Mouse (Mus musculus): ENCODE results near the gene Cfap99. TPM values are rescaled to one million over a fixed set of nuclear protein-coding genes. Genes with fewer than 3 reads are reported as not detected.

The Cfap99 gene
- polyA plus RNA-seq, 1 experiment from 2014 or later = 0.09 TPM

GRCm38 (mm10) chr5:34279214-34279613, 9.2 kb upstream of the Cfap99 start:
- H3K9me3 ChIP-seq (ENCODE audit: control insufficient read depth, low read length) = no peaks in the 10 kb centered on the region
- H3K4me2 ChIP-seq (ENCODE audit: low read length) = no peak overlapping the region
- no peak overlapping the region for H3K4me3 ChIP-seq (ENCODE audit: control insufficient read depth in 1 of 2, insufficient read depth in 1 of 2, low read depth in 1 of 2, low read length in 2 of 2)
- peaks cover 4 to 19% of the 10 kb centered on the region in 2 experiments for H3K4me1 ChIP-seq (ENCODE audit: control insufficient read depth in 2 of 2, insufficient read depth in 2 of 2, low read length in 2 of 2)
- no peak for ATAC-seq (ENCODE audit: insufficient number of reproducible peaks, insufficient read depth, low FRiP score, low read depth)
- WGBS = 77% methylated on average over 9 of the region's 9 CpGs
- H3K9ac ChIP-seq (ENCODE audit: low read length) = no peak overlapping the region
- no peaks in the 10 kb centered on the region for H3K27me3 ChIP-seq (ENCODE audit: control insufficient read depth, insufficient read depth, low read length)
- H3K27ac ChIP-seq (replicated peaks in 1 of 2; ENCODE audit: control insufficient read depth in 1 of 2, insufficient read depth in 1 of 2, low read depth in 2 of 2, low read length in 2 of 2) = no peak overlapping the region
- H3K36me3 ChIP-seq (ENCODE audit: control insufficient read depth, insufficient read depth, low read length) = no peaks in the 10 kb centered on the region

- no peak overlapping the region for H3K27ac ChIP-seq (replicated peaks in 1 of 2; ENCODE audit: control insufficient read depth in 1 of 2, insufficient read depth in 1 of 2, low read depth in 2 of 2, low read length in 2 of 2)
- peaks cover 7% of the 10 kb centered on the region; the same call in 1 of the 2 replicates for H3K27me3 ChIP-seq (ENCODE audit: control insufficient read depth, insufficient read depth, low read length)
- no peak for ATAC-seq (ENCODE audit: insufficient number of reproducible peaks, insufficient read depth, low FRiP score, low read depth)
- H3K36me3 ChIP-seq (ENCODE audit: control insufficient read depth, insufficient read depth, low read length) = no peaks in the 10 kb centered on the region
- H3K4me1 ChIP-seq (ENCODE audit: control insufficient read depth in 2 of 2, insufficient read depth in 2 of 2, low read length in 2 of 2) = peaks cover 4 to 17% of the 10 kb centered on the region in 2 experiments
- H3K9ac ChIP-seq (ENCODE audit: low read length) = no peak overlapping the region
- WGBS = 21% methylated on average over 7 of the region's 7 CpGs
- no peaks in the 10 kb centered on the region for H3K9me3 ChIP-seq (ENCODE audit: control insufficient read depth, low read length)
- no peak overlapping the region for H3K4me3 ChIP-seq (ENCODE audit: control insufficient read depth in 1 of 2, insufficient read depth in 1 of 2, low read depth in 1 of 2, low read length in 2 of 2)
- H3K4me2 ChIP-seq (ENCODE audit: low read length) = peak overlapping the region; percentile 31; the same call in 1 of the 2 replicates
Observed at GRCm38 (mm10) chr5:34280976-34281375, 7.4 kb upstream of the Cfap99 start.

GRCm38 (mm10) chr5:34283355-34283754, 5.0 kb upstream of the Cfap99 start:
- Histone ChIP-seq H3K36me3 (ENCODE audit: control insufficient read depth, insufficient read depth, low read length) (no peaks in the 10 kb centered on the region), H3K27me3 (ENCODE audit: control insufficient read depth, insufficient read depth, low read length) (peaks cover 31% of the 10 kb centered on the region), H3K4me2 (ENCODE audit: low read length) (no peak overlapping the region), H3K4me1 (ENCODE audit: control insufficient read depth in 2 of 2, insufficient read depth in 2 of 2, low read length in 2 of 2) (peaks cover 12 to 23% of the 10 kb centered on the region in 2 experiments), H3K9me3 (ENCODE audit: control insufficient read depth, low read length) (no peaks in the 10 kb centered on the region), H3K4me3 (ENCODE audit: control insufficient read depth in 1 of 2, insufficient read depth in 1 of 2, low read depth in 1 of 2, low read length in 2 of 2) (no peak overlapping the region), H3K27ac (replicated peaks in 1 of 2; ENCODE audit: control insufficient read depth in 1 of 2, insufficient read depth in 1 of 2, low read depth in 2 of 2, low read length in 2 of 2) (no peak overlapping the region), H3K9ac (ENCODE audit: low read length) (no peak overlapping the region)
- ATAC-seq (ENCODE audit: insufficient number of reproducible peaks, insufficient read depth, low FRiP score, low read depth) = no peak
- 83% methylated on average over 5 of the region's 5 CpGs for WGBS

- Histone ChIP-seq H3K9ac (ENCODE audit: low read length) (no peak overlapping the region), H3K9me3 (ENCODE audit: control insufficient read depth, low read length) (no peaks in the 10 kb centered on the region), H3K27me3 (ENCODE audit: control insufficient read depth, insufficient read depth, low read length) (peaks cover 39% of the 10 kb centered on the region), H3K36me3 (ENCODE audit: control insufficient read depth, insufficient read depth, low read length) (no peaks in the 10 kb centered on the region), H3K4me3 (ENCODE audit: control insufficient read depth in 1 of 2, insufficient read depth in 1 of 2, low read depth in 1 of 2, low read length in 2 of 2) (no peak overlapping the region), H3K27ac (replicated peaks in 1 of 2; ENCODE audit: control insufficient read depth in 1 of 2, insufficient read depth in 1 of 2, low read depth in 2 of 2, low read length in 2 of 2) (no peak overlapping the region), H3K4me2 (ENCODE audit: low read length) (no peak overlapping the region), H3K4me1 (ENCODE audit: control insufficient read depth in 2 of 2, insufficient read depth in 2 of 2, low read length in 2 of 2) (peaks cover 10 to 20% of the 10 kb centered on the region in 2 experiments)
- ATAC-seq (ENCODE audit: insufficient number of reproducible peaks, insufficient read depth, low FRiP score, low read depth) = no peak
- WGBS = 57% methylated on average over 3 of the region's 3 CpGs
Observed at GRCm38 (mm10) chr5:34284156-34284750, 4.1 kb upstream of the Cfap99 start.

GRCm38 (mm10) chr5:34285285-34285684, 3.1 kb upstream of the Cfap99 start:
- Histone ChIP-seq H3K36me3 (ENCODE audit: control insufficient read depth, insufficient read depth, low read length) (no peaks in the 10 kb centered on the region), H3K27ac (replicated peaks in 1 of 2; ENCODE audit: control insufficient read depth in 1 of 2, insufficient read depth in 1 of 2, low read depth in 2 of 2, low read length in 2 of 2) (no peak overlapping the region), H3K9me3 (ENCODE audit: control insufficient read depth, low read length) (no peaks in the 10 kb centered on the region), H3K4me1 (ENCODE audit: control insufficient read depth in 2 of 2, insufficient read depth in 2 of 2, low read length in 2 of 2) (peaks cover 10 to 20% of the 10 kb centered on the region in 2 experiments), H3K27me3 (ENCODE audit: control insufficient read depth, insufficient read depth, low read length) (peaks cover 49% of the 10 kb centered on the region), H3K4me3 (ENCODE audit: control insufficient read depth in 1 of 2, insufficient read depth in 1 of 2, low read depth in 1 of 2, low read length in 2 of 2) (no peak overlapping the region), H3K9ac (ENCODE audit: low read length) (no peak overlapping the region), H3K4me2 (ENCODE audit: low read length) (no peak overlapping the region)
- WGBS = 83% methylated on average over 2 of the region's 2 CpGs
- ATAC-seq (ENCODE audit: insufficient number of reproducible peaks, insufficient read depth, low FRiP score, low read depth) = no peak

GRCm38 (mm10) chr5:34286516-34286915, 1.9 kb upstream of the Cfap99 start:
- 6% methylated on average over 11 of the region's 11 CpGs for WGBS
- peaks cover 58% of the 10 kb centered on the region for H3K27me3 ChIP-seq (ENCODE audit: control insufficient read depth, insufficient read depth, low read length)

GRCm38 (mm10) chr5:34287001-34287837, 1.2 kb upstream of the Cfap99 start:
- H3K27me3 ChIP-seq (ENCODE audit: control insufficient read depth, insufficient read depth, low read length) = peaks cover 59% of the 10 kb centered on the region
- no peak overlapping the region for H3K27ac ChIP-seq (replicated peaks in 1 of 2; ENCODE audit: control insufficient read depth in 1 of 2, insufficient read depth in 1 of 2, low read depth in 2 of 2, low read length in 2 of 2)
- no peaks in the 10 kb centered on the region for H3K36me3 ChIP-seq (ENCODE audit: control insufficient read depth, insufficient read depth, low read length)
- no peak for ATAC-seq (ENCODE audit: insufficient number of reproducible peaks, insufficient read depth, low FRiP score, low read depth)
- peak overlapping the region; percentile 54 to 63 for H3K4me3 ChIP-seq (ENCODE audit: control insufficient read depth in 1 of 2, insufficient read depth in 1 of 2, low read depth in 1 of 2, low read length in 2 of 2)
- no peaks in the 10 kb centered on the region for H3K9me3 ChIP-seq (ENCODE audit: control insufficient read depth, low read length)
- peaks cover 8 to 9% of the 10 kb centered on the region in 2 experiments for H3K4me1 ChIP-seq (ENCODE audit: control insufficient read depth in 2 of 2, insufficient read depth in 2 of 2, low read length in 2 of 2)
- H3K9ac ChIP-seq (ENCODE audit: low read length) = 0 out of 2 replicates have a peak overlapping the region, but pooled peaks have one; percentile 57
- H3K4me2 ChIP-seq (ENCODE audit: low read length) = peak overlapping the region; percentile 98
- WGBS = under 1% methylated on average over 54 of the region's 54 CpGs

More at GRCm38 (mm10) chr5:34286516-34286915, 1.9 kb upstream of the Cfap99 start:
- peak overlapping the region; percentile 98 for H3K4me2 ChIP-seq (ENCODE audit: low read length)
- no peak overlapping the region for H3K9ac ChIP-seq (ENCODE audit: low read length)
- H3K27ac ChIP-seq (replicated peaks in 1 of 2; ENCODE audit: control insufficient read depth in 1 of 2, insufficient read depth in 1 of 2, low read depth in 2 of 2, low read length in 2 of 2) = no peak overlapping the region
- H3K9me3 ChIP-seq (ENCODE audit: control insufficient read depth, low read length) = no peaks in the 10 kb centered on the region
- no peaks in the 10 kb centered on the region for H3K36me3 ChIP-seq (ENCODE audit: control insufficient read depth, insufficient read depth, low read length)
- ATAC-seq (ENCODE audit: insufficient number of reproducible peaks, insufficient read depth, low FRiP score, low read depth) = no peak
- peak overlapping the region in 1 of 2 experiments; percentile 63; a peak in 1 of 4 replicates for H3K4me3 ChIP-seq (ENCODE audit: control insufficient read depth in 1 of 2, insufficient read depth in 1 of 2, low read depth in 1 of 2, low read length in 2 of 2)
- peaks cover 9 to 11% of the 10 kb centered on the region in 2 experiments for H3K4me1 ChIP-seq (ENCODE audit: control insufficient read depth in 2 of 2, insufficient read depth in 2 of 2, low read length in 2 of 2)

Measured in heart, embryonic 14.5 days (tissue).